Mouse (Mus musculus): ENCODE data around the gene Olfr447. TPM values are rescaled to one million over a fixed set of nuclear protein-coding genes. Genes with fewer than 3 reads are reported as not detected.

The Olfr447 gene
- not detected in 2 replicates for polyA plus RNA-seq (2015; fragmentation: Nextera tagmentation; extraction: Ambion mirVana)

DNA sequence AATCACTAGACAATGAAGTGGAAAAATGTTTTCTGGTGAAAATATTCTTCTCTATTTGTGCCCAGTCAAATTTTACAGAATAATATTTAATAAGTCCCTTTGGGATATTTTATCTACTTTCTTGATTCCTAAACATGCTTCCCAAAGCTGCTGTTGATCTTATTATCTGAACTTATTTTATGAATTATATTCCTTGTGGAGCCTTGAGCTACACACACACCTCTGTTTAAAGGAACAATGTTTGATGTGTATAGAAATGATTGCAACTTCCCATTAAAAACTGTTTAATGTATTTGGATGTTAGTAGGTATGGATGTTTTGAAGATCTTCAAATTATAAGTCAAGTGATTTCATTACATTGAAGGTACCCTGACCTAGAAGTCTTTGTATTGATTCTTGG is at the start of gene Olfr447:
Gene Olfr447 (plus strand): TSS at position 301 of the 400 bp plus-strand sequence.
- Histone ChIP-seq H3K36me3 (ENCODE audit: control insufficient read depth, insufficient read depth, low read length) (no peaks in the 10 kb centered on the region), H3K27ac (replicated peaks) (no peak within 1 kb of the TSS), H3K27me3 (ENCODE audit: control insufficient read depth, insufficient read depth, low read length) (no peaks in the 10 kb centered on the region), H3K4me3 (ENCODE audit: low read depth, low read length) (no peak within 1 kb of the TSS), H3K4me2 (replicated peaks; ENCODE audit: low read depth) (no peak within 1 kb of the TSS), H3K9ac (ENCODE audit: low read length) (no peak within 1 kb of the TSS), H3K9me3 (ENCODE audit: control insufficient read depth, low read length) (no peaks in the 10 kb centered on the region), H3K4me1 (replicated peaks; ENCODE audit: control insufficient read depth, insufficient read depth) (no peaks in the 10 kb centered on the region)
- TF ChIP-seq EP300 (optimal IDR thresholded peaks at IDR 0.05): no peak
- no peak for TF ChIP-seq CTCF (IDR thresholded peaks at IDR 0.05; ENCODE audit: low read depth)
- DNase-seq (ENCODE audit: low spot score) (no peak), ATAC-seq (ENCODE audit: low FRiP score, low TSS enrichment) (no peak)

DNA sequence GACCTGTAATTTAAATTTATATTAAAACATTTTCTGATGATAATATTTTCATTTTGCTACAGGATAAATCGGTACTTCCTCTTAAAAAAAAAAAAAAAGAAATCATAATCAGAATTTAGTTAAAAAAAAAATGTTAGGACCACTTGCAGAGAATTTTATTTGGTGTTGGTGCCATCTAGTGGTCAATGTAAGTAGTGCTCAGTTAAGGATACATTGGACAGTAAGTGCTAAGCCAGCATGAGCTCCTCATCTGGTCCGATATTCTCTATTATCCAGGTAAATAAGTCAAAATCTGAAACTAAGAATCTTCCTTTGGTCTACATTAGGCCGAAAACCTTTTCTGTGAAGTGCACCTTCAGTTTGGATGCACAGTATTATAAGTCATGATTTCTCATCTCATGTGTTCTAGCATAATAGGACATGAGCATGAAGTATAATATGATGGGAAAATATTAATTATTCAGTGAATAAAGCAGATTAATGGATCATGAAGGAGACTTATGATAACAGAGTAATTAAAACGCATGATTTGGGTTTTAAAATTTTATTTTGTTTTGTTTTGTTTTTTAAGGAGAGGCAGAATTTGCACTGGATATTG is 48.4 kb upstream of the Olfr447 start:
- Histone ChIP-seq H3K4me1 (replicated peaks; ENCODE audit: control insufficient read depth, insufficient read depth) (no peaks in the 10 kb centered on the region), H3K9me3 (ENCODE audit: control insufficient read depth, low read length) (no peaks in the 10 kb centered on the region), H3K27me3 (ENCODE audit: control insufficient read depth, insufficient read depth, low read length) (no peaks in the 10 kb centered on the region), H3K36me3 (ENCODE audit: control insufficient read depth, insufficient read depth, low read length) (no peaks in the 10 kb centered on the region), H3K9ac (ENCODE audit: low read length) (no peak overlapping the region), H3K4me2 (replicated peaks; ENCODE audit: low read depth) (no peak overlapping the region), H3K4me3 (ENCODE audit: low read depth, low read length) (no peak overlapping the region), H3K27ac (replicated peaks) (no peak overlapping the region)
- WGBS: 8% methylated on average over 4 of the region's 4 CpGs
- ATAC-seq (ENCODE audit: low FRiP score, low TSS enrichment) (no peak), DNase-seq (ENCODE audit: low spot score) (no peak)
- TF ChIP-seq CTCF (IDR thresholded peaks at IDR 0.05; ENCODE audit: low read depth) (peak; percentile 79), EP300 (optimal IDR thresholded peaks at IDR 0.05) (no peak)

DNA sequence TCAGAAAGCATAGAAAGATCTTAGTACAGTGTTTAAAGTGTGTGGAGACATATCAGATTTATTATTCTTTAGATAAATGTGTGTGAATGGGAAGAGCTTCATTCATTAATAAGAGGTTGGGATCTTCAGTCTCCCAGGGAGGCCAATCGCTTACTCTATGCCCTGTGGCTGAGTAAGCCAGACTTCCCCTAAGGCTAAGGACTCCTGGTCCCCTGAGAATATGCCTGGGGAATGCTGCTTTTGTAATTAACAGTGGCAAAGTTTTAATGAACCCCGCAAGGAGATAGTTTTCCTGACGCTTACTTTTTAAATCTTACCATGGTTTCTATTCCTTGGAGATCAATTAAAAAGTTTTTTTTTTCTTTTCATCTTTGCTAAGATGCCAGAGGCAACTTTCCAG is 39.0 kb upstream of the Olfr447 start:
- Histone ChIP-seq H3K36me3 (ENCODE audit: control insufficient read depth, insufficient read depth, low read length) (no peaks in the 10 kb centered on the region), H3K27ac (replicated peaks) (no peak overlapping the region), H3K4me3 (ENCODE audit: low read depth, low read length) (no peak overlapping the region), H3K27me3 (ENCODE audit: control insufficient read depth, insufficient read depth, low read length) (no peaks in the 10 kb centered on the region), H3K4me2 (replicated peaks; ENCODE audit: low read depth) (no peak overlapping the region), H3K9ac (ENCODE audit: low read length) (no peak overlapping the region), H3K9me3 (ENCODE audit: control insufficient read depth, low read length) (no peaks in the 10 kb centered on the region), H3K4me1 (replicated peaks; ENCODE audit: control insufficient read depth, insufficient read depth) (no peaks in the 10 kb centered on the region)
- no peak for DNase-seq (ENCODE audit: low spot score)
- no peak for ATAC-seq (ENCODE audit: low FRiP score, low TSS enrichment)
- TF ChIP-seq CTCF (IDR thresholded peaks at IDR 0.05; ENCODE audit: low read depth) (no peak), EP300 (optimal IDR thresholded peaks at IDR 0.05) (no peak)
- 88% methylated on average over 3 of the region's 3 CpGs for WGBS

DNA sequence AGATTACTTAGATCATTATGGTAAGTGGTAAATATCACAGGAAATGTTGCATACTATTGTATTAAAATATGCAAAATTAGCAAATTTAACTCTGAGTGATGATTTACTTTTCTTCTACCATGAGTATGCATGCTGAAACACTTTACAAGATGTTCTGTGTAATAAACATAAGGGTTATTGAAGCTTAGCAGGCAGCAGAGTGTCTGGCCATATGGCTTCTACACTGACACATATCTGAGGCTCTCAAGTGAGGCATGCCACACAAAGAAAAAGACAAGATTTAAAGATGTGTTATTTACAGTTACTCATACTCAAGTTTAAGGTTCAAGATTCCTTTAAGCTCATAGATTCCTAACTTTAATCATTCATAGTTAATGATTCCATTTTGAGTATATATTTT is 32.4 kb upstream of the Olfr447 start:
- no peak for ATAC-seq (ENCODE audit: low FRiP score, low TSS enrichment)
- H3K36me3 ChIP-seq (ENCODE audit: control insufficient read depth, insufficient read depth, low read length): no peaks in the 10 kb centered on the region
- no peak for DNase-seq (ENCODE audit: low spot score)
- no peak overlapping the region for H3K27ac ChIP-seq (replicated peaks)
- no peak for TF ChIP-seq CTCF (IDR thresholded peaks at IDR 0.05; ENCODE audit: low read depth)
- no peak for TF ChIP-seq EP300 (optimal IDR thresholded peaks at IDR 0.05)
- no peaks in the 10 kb centered on the region for H3K9me3 ChIP-seq (ENCODE audit: control insufficient read depth, low read length)
- no peak overlapping the region for H3K9ac ChIP-seq (ENCODE audit: low read length)
- no peaks in the 10 kb centered on the region for H3K27me3 ChIP-seq (ENCODE audit: control insufficient read depth, insufficient read depth, low read length)
- no peaks in the 10 kb centered on the region for H3K4me1 ChIP-seq (replicated peaks; ENCODE audit: control insufficient read depth, insufficient read depth)
- H3K4me3 ChIP-seq (ENCODE audit: low read depth, low read length): no peak overlapping the region
- H3K4me2 ChIP-seq (replicated peaks; ENCODE audit: low read depth): no peak overlapping the region

DNA sequence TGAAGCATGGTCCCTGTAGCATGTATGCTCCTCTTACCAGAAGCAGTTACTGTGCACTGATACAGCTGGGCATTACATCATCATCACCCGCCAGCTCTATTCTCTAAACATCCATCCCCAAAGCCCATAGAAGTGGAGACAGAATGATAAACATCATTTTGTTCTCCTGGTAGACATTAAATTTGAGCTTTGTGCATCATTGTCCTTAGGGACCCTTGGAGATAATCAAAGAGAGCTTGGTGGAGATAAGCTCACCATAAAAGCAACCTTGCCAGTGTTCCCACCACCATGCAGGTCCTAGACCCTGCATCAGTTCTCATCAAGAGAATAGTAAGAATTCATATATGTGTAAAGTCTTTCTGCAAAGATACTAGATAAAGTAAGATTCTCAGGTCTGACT is 18.5 kb upstream of the Olfr447 start, which contains the start of gene Olfr448:
Gene Olfr448 (plus strand): TSS at position 301 of the 400 bp plus-strand sequence.
- 79% methylated on average over 1 of the region's 1 CpGs for WGBS
- ATAC-seq (ENCODE audit: low FRiP score, low TSS enrichment): no peak
- H3K4me1 ChIP-seq (replicated peaks; ENCODE audit: control insufficient read depth, insufficient read depth): no peaks in the 10 kb centered on the region
- TF ChIP-seq EP300 (optimal IDR thresholded peaks at IDR 0.05) (no peak), CTCF (IDR thresholded peaks at IDR 0.05; ENCODE audit: low read depth) (no peak)
- no peak within 1 kb of the TSS for H3K9ac ChIP-seq (ENCODE audit: low read length)
- no peak for DNase-seq (ENCODE audit: low spot score)
- H3K36me3 ChIP-seq (ENCODE audit: control insufficient read depth, insufficient read depth, low read length): no peaks in the 10 kb centered on the region
- H3K4me2 ChIP-seq (replicated peaks; ENCODE audit: low read depth): no peak within 1 kb of the TSS
- no peak within 1 kb of the TSS for H3K27ac ChIP-seq (replicated peaks)
- no peaks in the 10 kb centered on the region for H3K9me3 ChIP-seq (ENCODE audit: control insufficient read depth, low read length)
- H3K4me3 ChIP-seq (ENCODE audit: low read depth, low read length): no peak within 1 kb of the TSS
- no peaks in the 10 kb centered on the region for H3K27me3 ChIP-seq (ENCODE audit: control insufficient read depth, insufficient read depth, low read length)

DNA sequence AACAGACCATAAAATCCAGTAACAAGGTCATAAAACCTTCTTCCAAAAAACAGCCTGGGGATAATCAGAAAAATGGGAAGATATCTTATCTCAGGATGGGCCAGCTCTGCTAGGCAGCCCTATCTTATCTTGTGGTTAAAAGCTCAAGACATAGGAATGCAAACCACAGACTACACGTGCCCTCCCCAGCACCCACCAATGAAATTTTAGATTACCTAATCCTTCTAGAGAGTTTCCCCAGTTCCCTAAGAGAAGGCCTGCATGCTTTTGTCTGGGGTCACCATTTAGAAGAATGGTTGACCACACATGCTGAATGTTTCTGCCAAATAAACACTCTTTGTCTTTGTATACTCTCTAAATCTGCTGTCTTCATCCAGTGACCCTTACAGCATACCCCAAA is 8.3 kb upstream of the Olfr447 start:
- Histone ChIP-seq H3K4me1 (replicated peaks; ENCODE audit: control insufficient read depth, insufficient read depth) (no peaks in the 10 kb centered on the region), H3K4me3 (ENCODE audit: low read depth, low read length) (no peak overlapping the region), H3K27me3 (ENCODE audit: control insufficient read depth, insufficient read depth, low read length) (no peaks in the 10 kb centered on the region), H3K36me3 (ENCODE audit: control insufficient read depth, insufficient read depth, low read length) (no peaks in the 10 kb centered on the region), H3K9ac (ENCODE audit: low read length) (no peak overlapping the region), H3K4me2 (replicated peaks; ENCODE audit: low read depth) (no peak overlapping the region), H3K27ac (replicated peaks) (no peak overlapping the region), H3K9me3 (ENCODE audit: control insufficient read depth, low read length) (no peaks in the 10 kb centered on the region)
- WGBS: 8% methylated on average over 1 of the region's 1 CpGs
- TF ChIP-seq CTCF (IDR thresholded peaks at IDR 0.05; ENCODE audit: low read depth) (no peak), EP300 (optimal IDR thresholded peaks at IDR 0.05) (no peak)
- ATAC-seq (ENCODE audit: low FRiP score, low TSS enrichment) (no peak), DNase-seq (ENCODE audit: low spot score) (no peak)
